Mouse (Mus musculus) adrenal gland, adult (tissue): ENCODE measurements around the gene Tnfsf14.

ENCODE experiments used
- DNase-seq, 2 experiments: peaks; one replicate each; pipeline ENCODE4 v3.0.0; 2022 to 2023; ENCODE audit warnings: low spot score in 1 of 2; ENCODE audit not compliant: inconsistent age in 2 of 2

Tnfsf14 gene

DNA sequence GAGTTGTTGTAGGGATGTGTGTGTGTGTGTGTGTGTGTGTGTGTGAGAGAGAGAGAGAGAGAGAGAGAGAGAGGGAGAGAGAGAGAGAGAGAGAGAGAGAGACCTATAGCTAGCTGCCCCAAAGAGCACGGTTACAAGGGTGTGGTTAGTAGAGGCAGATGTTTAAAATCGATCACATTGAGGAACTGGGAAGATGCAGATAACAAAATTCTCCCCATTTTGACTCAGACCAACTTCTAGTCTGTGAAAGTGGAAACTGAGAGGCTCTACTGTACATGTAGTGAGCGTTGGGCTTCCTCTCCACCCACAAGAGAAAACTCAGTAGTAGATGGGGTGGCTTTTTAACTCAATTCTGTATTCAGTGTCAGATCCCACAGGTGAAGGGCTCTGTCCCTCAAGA lies 54.3 kb downstream of the Tnfsf14 start:
- DNase-seq: no peak
